Mouse (Mus musculus): Measurements from ENCODE around the gene Magi1. TPM values are rescaled to one million over a fixed set of nuclear protein-coding genes. Genes with fewer than 3 reads are reported as not detected.

Gene Magi1
- total and polyA plus RNA-seq, 2 experiments from 2014 or later = 23.0 to 36.9 TPM

GRCm38 (mm10) chr6:93800465-93800864 is 483.3 kb downstream of the Magi1 start:
- TF ChIP-seq CTCF (IDR thresholded peaks at IDR 0.05; ENCODE audit: low read depth) = no peak
- Histone ChIP-seq H3K4me1 (ENCODE audit: insufficient read depth, low read length) (no peaks in the 10 kb centered on the region), H3K27me3 (ENCODE audit: insufficient read depth, low read length) (no peaks in the 10 kb centered on the region), H3K27ac (no peak overlapping the region), H3K9ac (replicated peaks; ENCODE audit: low read length) (no peak overlapping the region), H3K9me3 (ENCODE audit: low read length) (no peaks in the 10 kb centered on the region), H3K4me3 (ENCODE audit: low read length) (no peak overlapping the region), H3K4me2 (ENCODE audit: low read depth, low read length) (no peak overlapping the region), H3K36me3 (ENCODE audit: insufficient read depth, low read length) (no peaks in the 10 kb centered on the region)
- DNase-seq (ENCODE audit: low spot score) = no peak
- 52% methylated on average over 4 of the region's 4 CpGs for WGBS
- no peak for ATAC-seq

- no peak for TF ChIP-seq CTCF (IDR thresholded peaks at IDR 0.05; ENCODE audit: low read depth)
- ATAC-seq (peak; percentile 87), DNase-seq (ENCODE audit: low spot score) (peak; percentile 54)
- H3K4me2 ChIP-seq (ENCODE audit: low read depth, low read length) = peak overlapping the region; percentile 7; the same call in 1 of the 2 replicates
- no peaks in the 10 kb centered on the region for H3K36me3 ChIP-seq (ENCODE audit: insufficient read depth, low read length)
- WGBS = 24% methylated on average over 10 of the region's 10 CpGs
- no peaks in the 10 kb centered on the region for H3K9me3 ChIP-seq (ENCODE audit: low read length)
- H3K4me3 ChIP-seq (ENCODE audit: low read length) = no peak overlapping the region; the same call in 1 of the 2 replicates
- no peak overlapping the region for H3K9ac ChIP-seq (replicated peaks; ENCODE audit: low read length)
- peak overlapping the region; percentile 51; the same call in 1 of the 2 replicates for H3K27ac ChIP-seq
- no peaks in the 10 kb centered on the region for H3K27me3 ChIP-seq (ENCODE audit: insufficient read depth, low read length)
- H3K4me1 ChIP-seq (ENCODE audit: insufficient read depth, low read length) = no peaks in the 10 kb centered on the region
Measured at GRCm38 (mm10) chr6:93792309-93793215, 491.2 kb downstream of the Magi1 start.

- Histone ChIP-seq H3K4me3 (ENCODE audit: low read length) (no peak overlapping the region), H3K27me3 (ENCODE audit: insufficient read depth, low read length) (no peaks in the 10 kb centered on the region), H3K27ac (no peak overlapping the region), H3K9me3 (ENCODE audit: low read length) (no peaks in the 10 kb centered on the region), H3K36me3 (ENCODE audit: insufficient read depth, low read length) (no peaks in the 10 kb centered on the region), H3K4me1 (ENCODE audit: insufficient read depth, low read length) (no peaks in the 10 kb centered on the region), H3K9ac (replicated peaks; ENCODE audit: low read length) (no peak overlapping the region), H3K4me2 (ENCODE audit: low read depth, low read length) (no peak overlapping the region)
- DNase-seq (ENCODE audit: low spot score) (peak; percentile 56), ATAC-seq (no peak)
- no peak for TF ChIP-seq CTCF (IDR thresholded peaks at IDR 0.05; ENCODE audit: low read depth)
Measured at GRCm38 (mm10) chr6:93789721-93790120, 494.0 kb downstream of the Magi1 start.

- WGBS = 94% methylated on average over 3 of the region's 3 CpGs
Measured at GRCm38 (mm10) chr6:93787042-93787441, 496.7 kb downstream of the Magi1 start.

GRCm38 (mm10) chr6:93786220-93786619 is 497.5 kb downstream of the Magi1 start:
- no peak overlapping the region for H3K9ac ChIP-seq (replicated peaks; ENCODE audit: low read length)
- no peaks in the 10 kb centered on the region for H3K4me1 ChIP-seq (ENCODE audit: insufficient read depth, low read length)
- H3K36me3 ChIP-seq (ENCODE audit: insufficient read depth, low read length) = no peaks in the 10 kb centered on the region
- ATAC-seq (no peak), DNase-seq (ENCODE audit: low spot score) (no peak)
- H3K9me3 ChIP-seq (ENCODE audit: low read length) = no peaks in the 10 kb centered on the region
- WGBS = 73% methylated on average over 2 of the region's 2 CpGs
- no peak overlapping the region for H3K4me2 ChIP-seq (ENCODE audit: low read depth, low read length)
- no peak for TF ChIP-seq CTCF (IDR thresholded peaks at IDR 0.05; ENCODE audit: low read depth)
- no peak overlapping the region for H3K4me3 ChIP-seq (ENCODE audit: low read length)
- no peaks in the 10 kb centered on the region for H3K27me3 ChIP-seq (ENCODE audit: insufficient read depth, low read length)
- H3K27ac ChIP-seq = no peak overlapping the region

More at GRCm38 (mm10) chr6:93787042-93787441, 496.7 kb downstream of the Magi1 start:
- ATAC-seq = no peak
- H3K4me3 ChIP-seq (ENCODE audit: low read length) = no peak overlapping the region
- no peak overlapping the region for H3K27ac ChIP-seq
- H3K9me3 ChIP-seq (ENCODE audit: low read length) = no peaks in the 10 kb centered on the region
- no peaks in the 10 kb centered on the region for H3K36me3 ChIP-seq (ENCODE audit: insufficient read depth, low read length)
- H3K9ac ChIP-seq (replicated peaks; ENCODE audit: low read length) = no peak overlapping the region
- H3K4me2 ChIP-seq (ENCODE audit: low read depth, low read length) = no peak overlapping the region
- TF ChIP-seq CTCF (IDR thresholded peaks at IDR 0.05; ENCODE audit: low read depth) = no peak
- H3K27me3 ChIP-seq (ENCODE audit: insufficient read depth, low read length) = no peaks in the 10 kb centered on the region
- H3K4me1 ChIP-seq (ENCODE audit: insufficient read depth, low read length) = no peaks in the 10 kb centered on the region
- no peak for DNase-seq (ENCODE audit: low spot score)

GRCm38 (mm10) chr6:93771081-93771480 is 512.6 kb downstream of the Magi1 start:
- H3K4me3 ChIP-seq (ENCODE audit: low read length) = no peak overlapping the region
- 18% methylated on average over 4 of the region's 4 CpGs for WGBS
- peak overlapping the region; percentile 46; the same call in 1 of the 2 replicates for H3K27ac ChIP-seq
- H3K4me1 ChIP-seq (ENCODE audit: insufficient read depth, low read length) = peaks cover 14% of the 10 kb centered on the region; the same call in 1 of the 2 replicates
- no peaks in the 10 kb centered on the region; the same call in 1 of the 2 replicates for H3K36me3 ChIP-seq (ENCODE audit: insufficient read depth, low read length)
- no peak overlapping the region for H3K4me2 ChIP-seq (ENCODE audit: low read depth, low read length)
- no peaks in the 10 kb centered on the region for H3K27me3 ChIP-seq (ENCODE audit: insufficient read depth, low read length)
- peak; percentile 15 for DNase-seq (ENCODE audit: low spot score)
- no peak for TF ChIP-seq CTCF (IDR thresholded peaks at IDR 0.05; ENCODE audit: low read depth)
- ATAC-seq = peak; percentile 86
- H3K9ac ChIP-seq (replicated peaks; ENCODE audit: low read length) = no peak overlapping the region
- H3K9me3 ChIP-seq (ENCODE audit: low read length) = peaks cover 3% of the 10 kb centered on the region; the same call in 1 of the 2 replicates

Measured in hindbrain, postnatal 0 days (tissue).